Mouse (Mus musculus) limb, embryonic 10.5 days (tissue): Measurements from ENCODE around the gene Pard3. TPM values are rescaled to one million over a fixed set of nuclear protein-coding genes. Genes with fewer than 3 reads are reported as not detected.

Experiments
- DNase-seq: peaks from one replicate; pipeline ENCODE4 v3.0.0-alpha.2; 2017; ENCODE audit warnings: low spot score
- H3K27ac ChIP-seq: fragments of 300-500 bp; sonication (generic); 2 replicates; pipeline ENCODE4 v1.5.1; 2016; ENCODE audit warnings: mild to moderate bottlenecking
- H3K27me3 ChIP-seq: fragments of 300-500 bp; sonication (generic); 2 replicates; pipeline ENCODE4 v1.6.1; 2016; ENCODE audit warnings: low read depth, mild to moderate bottlenecking; ENCODE audit not compliant: poor library complexity, severe bottlenecking
- H3K36me3 ChIP-seq: fragments of 300-500 bp; sonication (generic); 2 replicates; pipeline ENCODE4 v1.6.1; 2016; ENCODE audit warnings: mild to moderate bottlenecking, moderate library complexity
- H3K4me1 ChIP-seq: fragments of 300-500 bp; sonication (generic); 2 replicates; pipeline ENCODE4 v1.6.1; 2016
- H3K4me3 ChIP-seq: fragments of 300-500 bp; sonication (generic); 2 replicates; pipeline ENCODE4 v1.5.1; 2016; ENCODE audit warnings: mild to moderate bottlenecking, moderate library complexity
- H3K9me3 ChIP-seq: fragments of 300-500 bp; sonication (generic); replicated peaks from 2 replicates; pipeline ENCODE4 v1.6.1; 2016; ENCODE audit warnings: mild to moderate bottlenecking
- WGBS: fragments of 180-500 bp; shearing (Covaris S2); methylation state at CpG from one replicate; pipeline ENCODE4 v1.1.7; 2016; 5-methylcytosine and 5-hydroxymethylcytosine counted together
- polyA plus RNA-seq: library from polyadenylated mRNA; unstranded; fragments of >200 nt; fragmentation: Nextera tagmentation; extraction: Ambion mirVana; gene quantifications from 2 replicates; pipeline ENCODE4 v1.2.1, GENCODE M21; 2016

Gene Pard3
- polyA plus RNA-seq, 1 experiment from 2014 or later = 34.8 TPM

DNA sequence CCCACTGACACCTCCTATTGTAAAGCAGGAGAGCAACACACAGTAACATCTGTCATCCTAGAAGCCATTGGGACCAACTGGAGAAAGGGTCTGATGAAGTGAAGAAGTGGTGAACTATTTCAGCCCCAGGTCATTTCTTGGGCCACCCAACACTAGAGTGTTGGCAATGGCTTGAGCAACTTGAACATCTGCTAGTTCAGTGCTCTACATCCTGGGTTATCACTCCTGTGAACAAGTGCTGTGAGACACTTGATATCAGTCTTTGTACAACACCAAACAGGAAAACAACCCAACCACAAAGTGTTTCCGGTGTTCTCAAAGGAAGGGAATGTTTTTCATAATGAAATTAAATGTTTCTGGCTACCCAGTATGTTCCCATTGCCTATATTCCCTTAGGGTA lies 438.1 kb downstream of the Pard3 start:
- Histone ChIP-seq H3K9me3 (no peaks in the 10 kb centered on the region), H3K27ac (no peak overlapping the region), H3K4me1 (0 out of 2 replicates have a peak, but pooled peaks cover 3% of the 10 kb centered on the region), H3K27me3 (no peaks in the 10 kb centered on the region), H3K36me3 (no peaks in the 10 kb centered on the region), H3K4me3 (no peak overlapping the region)
- DNase-seq = no peak
- WGBS = 95% methylated on average over 1 of the region's 1 CpGs

DNA sequence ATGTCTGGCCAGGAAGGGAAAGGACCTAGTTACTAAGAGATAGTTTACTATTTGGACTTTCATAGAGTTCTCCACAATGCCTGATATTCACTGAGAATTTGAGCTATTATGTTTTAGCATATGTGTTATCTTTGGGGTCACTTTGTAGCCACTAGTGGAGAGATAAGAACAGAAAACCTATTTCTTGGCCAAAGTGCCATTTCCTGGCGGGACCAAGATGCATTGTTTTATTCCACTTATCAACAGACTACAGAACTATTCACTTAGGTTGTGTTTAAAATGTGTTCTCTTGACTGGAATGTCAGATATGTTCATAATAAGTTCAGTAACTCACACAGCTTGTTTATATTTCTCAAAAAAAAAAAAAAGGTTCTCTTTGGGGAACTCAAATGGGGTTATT lies 441.6 kb downstream of the Pard3 start:
- no peaks in the 10 kb centered on the region for H3K9me3 ChIP-seq
- H3K36me3 ChIP-seq = no peaks in the 10 kb centered on the region
- no peak overlapping the region for H3K27ac ChIP-seq
- DNase-seq = no peak
- no peaks in the 10 kb centered on the region for H3K4me1 ChIP-seq
- 96% methylated on average over 1 of the region's 1 CpGs for WGBS
- no peak overlapping the region for H3K4me3 ChIP-seq
- no peaks in the 10 kb centered on the region for H3K27me3 ChIP-seq

DNA sequence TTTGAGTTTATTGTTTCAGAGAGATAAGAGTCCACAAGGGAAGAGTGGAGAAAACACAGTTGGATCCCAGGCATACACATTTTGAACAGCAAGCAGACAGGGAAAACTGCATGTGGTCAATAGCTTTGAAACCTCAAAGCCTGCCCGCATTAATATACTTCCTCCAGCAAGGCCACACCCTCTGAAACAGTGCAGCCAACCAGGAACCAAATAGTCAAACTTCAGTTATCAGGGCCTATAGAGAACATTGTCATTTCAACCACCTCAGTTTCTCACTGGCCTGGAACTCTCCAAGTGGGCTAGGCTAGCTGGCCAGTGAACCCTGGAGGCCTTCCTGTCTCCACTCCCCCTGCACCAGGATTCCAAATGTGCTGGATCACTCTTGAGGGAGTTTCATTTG lies 442.6 kb downstream of the Pard3 start:
- DNase-seq = no peak
- WGBS = 97% methylated on average over 1 of the region's 1 CpGs
- no peak overlapping the region for H3K4me3 ChIP-seq

DNA sequence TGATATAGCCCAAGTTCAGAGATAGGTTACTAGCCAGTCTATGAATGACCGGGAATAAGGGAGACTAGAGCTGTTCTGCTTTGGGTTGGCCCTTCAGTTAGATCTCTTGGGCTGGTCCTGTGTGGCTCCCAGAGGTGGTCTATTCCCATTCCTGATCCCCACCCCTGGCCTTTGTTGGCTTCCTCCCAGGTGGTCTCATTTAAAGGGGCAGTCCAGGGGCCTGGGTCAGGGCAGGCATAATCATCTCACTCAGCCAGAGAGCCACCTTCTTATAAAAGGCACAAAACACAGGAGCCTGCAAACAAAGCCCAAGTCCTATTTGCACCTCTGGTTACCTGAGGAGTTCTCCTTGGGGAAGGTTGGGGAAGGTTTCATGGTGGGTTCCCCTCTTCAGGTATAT lies 447.6 kb downstream of the Pard3 start:
- H3K27me3 ChIP-seq = no peaks in the 10 kb centered on the region
- H3K4me3 ChIP-seq = no peak overlapping the region
- H3K27ac ChIP-seq = no peak overlapping the region

More for the DNA sequence above, 442.6 kb downstream of the Pard3 start:
- Histone ChIP-seq H3K27me3 (no peaks in the 10 kb centered on the region), H3K4me1 (peaks cover 5% of the 10 kb centered on the region), H3K36me3 (no peaks in the 10 kb centered on the region), H3K9me3 (no peaks in the 10 kb centered on the region), H3K27ac (no peak overlapping the region)

DNA sequence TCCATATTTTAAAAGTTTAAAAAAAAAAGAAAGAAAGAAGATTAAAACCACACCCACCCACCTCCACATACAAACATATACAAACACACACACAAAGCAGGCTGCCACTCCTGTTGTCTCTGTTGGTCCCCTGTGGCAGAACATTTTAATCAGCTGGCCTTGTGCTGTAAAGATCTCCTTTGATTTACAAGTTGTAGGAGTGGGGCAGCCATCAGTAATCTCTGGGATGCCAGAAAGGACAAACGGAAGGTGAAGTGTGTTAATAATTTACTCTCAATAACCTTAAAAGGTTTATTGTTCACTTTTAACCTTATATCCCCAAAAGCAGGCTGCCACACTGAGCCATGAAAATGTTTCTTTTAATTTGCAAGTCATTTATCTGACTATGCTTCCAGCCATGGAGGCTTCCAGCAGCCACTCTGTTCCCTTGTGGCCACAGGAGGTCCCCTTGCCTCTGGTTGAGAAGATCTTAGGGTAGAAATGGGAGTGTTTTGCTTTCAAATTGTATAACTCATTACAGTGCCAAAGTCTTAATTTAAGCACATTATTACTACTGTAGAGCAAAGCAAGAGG lies 448.4 kb downstream of the Pard3 start:
- no peaks in the 10 kb centered on the region for H3K27me3 ChIP-seq
- DNase-seq = no peak
- peaks cover 35% of the 10 kb centered on the region for H3K4me1 ChIP-seq
- H3K9me3 ChIP-seq = no peaks in the 10 kb centered on the region
- H3K4me3 ChIP-seq = no peak overlapping the region
- no peak overlapping the region for H3K27ac ChIP-seq
- 24% methylated on average over 1 of the region's 1 CpGs for WGBS
- no peaks in the 10 kb centered on the region for H3K36me3 ChIP-seq

More for the DNA sequence above, 447.6 kb downstream of the Pard3 start:
- H3K36me3 ChIP-seq = no peaks in the 10 kb centered on the region
- peaks cover 34% of the 10 kb centered on the region for H3K4me1 ChIP-seq
- WGBS = 85% methylated on average over 1 of the region's 1 CpGs
- no peak for DNase-seq
- H3K9me3 ChIP-seq = no peaks in the 10 kb centered on the region

DNA sequence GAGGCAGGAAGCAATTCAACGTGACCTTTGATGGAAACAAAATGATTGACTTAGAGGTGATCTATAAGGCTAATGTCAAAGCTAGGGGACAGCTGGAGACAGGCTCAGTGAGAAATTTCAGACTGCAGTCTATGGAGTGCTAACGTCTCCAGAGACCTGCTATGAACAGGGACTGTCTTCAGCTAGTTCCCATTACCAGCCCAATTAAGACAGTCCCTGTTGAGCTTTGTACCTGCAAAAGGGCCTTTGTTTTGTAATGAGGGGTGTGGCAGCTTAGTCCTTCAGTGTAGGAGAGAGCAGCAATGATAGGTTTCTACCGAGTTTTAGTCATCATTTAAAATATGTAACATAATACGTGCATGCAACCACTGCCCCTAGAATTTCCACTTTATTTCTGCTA lies 448.9 kb downstream of the Pard3 start:
- WGBS = 59% methylated on average over 4 of the region's 4 CpGs
- Histone ChIP-seq H3K9me3 (no peaks in the 10 kb centered on the region), H3K27me3 (no peaks in the 10 kb centered on the region), H3K4me3 (no peak overlapping the region), H3K36me3 (no peaks in the 10 kb centered on the region), H3K4me1 (peaks cover 35% of the 10 kb centered on the region), H3K27ac (no peak overlapping the region)
- no peak for DNase-seq

DNA sequence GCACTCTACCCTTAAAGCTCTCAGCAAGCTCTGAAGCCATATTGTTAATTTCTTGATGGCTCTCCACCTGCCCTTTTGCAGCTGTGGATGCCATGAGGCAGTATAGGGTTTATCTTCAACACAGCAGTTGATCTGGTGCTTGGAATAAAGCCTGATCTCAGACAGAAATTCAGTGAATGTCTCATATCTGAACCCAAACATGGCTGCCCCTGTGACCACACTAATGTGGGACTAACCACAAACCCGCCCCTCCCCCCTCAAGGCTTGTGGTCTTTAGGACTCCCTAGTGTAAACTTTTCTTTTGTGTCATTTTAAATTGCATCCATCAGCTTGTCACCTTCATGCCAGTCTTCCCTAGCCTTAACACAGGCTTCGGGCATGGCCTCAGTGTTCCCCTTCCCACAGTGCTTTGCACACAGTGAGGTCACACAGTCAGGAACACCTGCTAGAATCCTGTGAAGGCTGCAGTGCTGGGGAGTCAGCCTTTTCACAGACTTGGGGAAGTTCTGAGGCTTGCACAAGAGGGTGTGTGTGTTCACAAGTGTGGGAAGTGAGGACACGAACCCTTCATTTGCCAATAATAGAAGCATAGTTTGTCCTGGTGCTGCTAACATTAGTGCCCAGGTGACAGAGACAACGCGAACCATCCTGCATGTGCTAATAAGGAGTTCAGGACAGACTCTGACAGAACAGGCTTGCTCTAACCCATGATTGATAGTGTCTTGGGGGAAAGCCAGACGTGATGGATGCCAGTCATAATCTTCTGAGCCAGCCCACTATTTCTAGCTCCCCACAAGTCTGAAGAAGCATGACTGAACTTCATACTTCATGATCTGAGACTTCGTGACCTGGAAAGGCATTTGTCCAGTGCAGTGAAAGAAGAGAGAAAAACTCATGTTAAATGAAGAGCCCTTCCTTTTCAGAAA lies 451.4 kb downstream of the Pard3 start:
- WGBS = 81% methylated on average over 7 of the region's 7 CpGs
- DNase-seq = no peak
- H3K4me3 ChIP-seq = no peak overlapping the region
- H3K36me3 ChIP-seq = no peaks in the 10 kb centered on the region
- H3K27me3 ChIP-seq = no peaks in the 10 kb centered on the region
- H3K27ac ChIP-seq = no peak overlapping the region
- H3K4me1 ChIP-seq = peaks cover 48% of the 10 kb centered on the region
- no peaks in the 10 kb centered on the region for H3K9me3 ChIP-seq

DNA sequence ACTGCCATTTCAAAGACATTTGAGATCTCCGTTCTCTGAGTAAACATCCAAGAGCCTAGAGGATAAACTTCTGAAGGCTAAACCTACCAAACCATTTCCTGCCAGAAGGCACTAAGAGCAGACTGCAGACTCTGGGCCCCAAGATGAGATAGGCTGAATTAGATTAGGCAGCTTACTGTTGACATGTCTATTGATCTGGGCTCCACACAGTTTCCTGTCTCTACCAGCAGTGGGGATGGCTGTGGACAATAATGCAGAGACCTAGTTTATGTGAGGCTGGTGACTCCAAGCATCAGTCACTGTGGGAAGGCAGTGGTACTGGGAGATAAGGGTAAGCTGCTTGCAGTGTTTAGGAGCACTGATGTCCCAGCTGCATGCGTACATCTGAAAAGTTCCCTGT lies 452.4 kb downstream of the Pard3 start:
- Histone ChIP-seq H3K9me3 (no peaks in the 10 kb centered on the region), H3K4me1 (peaks cover 46% of the 10 kb centered on the region), H3K36me3 (no peaks in the 10 kb centered on the region), H3K27ac (no peak overlapping the region), H3K27me3 (no peaks in the 10 kb centered on the region), H3K4me3 (no peak overlapping the region)
- no peak for DNase-seq
- 52% methylated on average over 2 of the region's 2 CpGs for WGBS

DNA sequence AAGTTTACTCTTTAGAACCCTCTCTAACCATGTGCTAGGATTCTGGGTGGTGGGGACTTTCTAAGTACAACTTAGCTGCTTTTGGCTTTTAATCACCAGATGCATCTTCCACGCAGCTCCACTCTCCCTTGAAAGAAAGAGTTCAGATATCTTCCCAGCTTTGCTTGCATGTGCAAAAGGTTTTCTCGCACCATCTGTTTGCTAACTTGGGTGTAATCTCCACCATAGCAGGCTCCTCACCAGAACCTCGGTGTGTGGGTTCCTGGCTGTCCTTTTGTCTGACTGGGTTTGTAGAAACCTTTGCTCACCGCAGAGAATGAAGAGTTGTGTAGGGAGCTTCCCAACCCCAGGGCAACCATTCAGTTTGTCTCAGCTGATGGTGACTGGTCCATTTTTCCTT lies 462.0 kb downstream of the Pard3 start:
- WGBS = 87% methylated on average over 4 of the region's 4 CpGs
- no peak overlapping the region for H3K4me3 ChIP-seq
- H3K4me1 ChIP-seq = no peaks in the 10 kb centered on the region
- no peaks in the 10 kb centered on the region for H3K9me3 ChIP-seq
- no peak overlapping the region for H3K27ac ChIP-seq
- no peak for DNase-seq
- H3K27me3 ChIP-seq = no peaks in the 10 kb centered on the region
- no peaks in the 10 kb centered on the region for H3K36me3 ChIP-seq

DNA sequence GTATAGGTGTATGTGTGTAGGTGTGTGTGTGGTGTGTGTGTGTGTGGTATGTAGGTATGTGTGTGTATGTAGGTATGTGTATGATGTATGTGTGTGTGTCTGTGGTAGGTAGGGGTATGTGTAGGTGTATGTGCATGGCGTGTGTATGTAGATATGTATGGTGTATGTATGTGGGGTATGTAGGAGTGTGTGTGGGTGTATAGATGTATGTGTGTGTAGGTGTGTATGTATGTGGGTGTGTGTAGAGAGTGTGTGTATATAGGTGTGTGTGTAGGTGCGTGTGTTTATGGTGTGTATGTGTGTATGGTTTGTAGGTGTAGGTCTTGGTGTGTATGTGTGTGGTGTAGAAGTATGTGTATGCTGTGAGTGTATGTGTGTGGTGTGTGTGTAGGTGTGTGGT lies 464.6 kb downstream of the Pard3 start:
- H3K27ac ChIP-seq = no peak overlapping the region
- no peaks in the 10 kb centered on the region for H3K36me3 ChIP-seq
- no peaks in the 10 kb centered on the region for H3K4me1 ChIP-seq
- no peak for DNase-seq
- no peaks in the 10 kb centered on the region for H3K9me3 ChIP-seq
- 95% methylated on average over 2 of the region's 2 CpGs for WGBS
- H3K4me3 ChIP-seq = no peak overlapping the region
- H3K27me3 ChIP-seq = no peaks in the 10 kb centered on the region

DNA sequence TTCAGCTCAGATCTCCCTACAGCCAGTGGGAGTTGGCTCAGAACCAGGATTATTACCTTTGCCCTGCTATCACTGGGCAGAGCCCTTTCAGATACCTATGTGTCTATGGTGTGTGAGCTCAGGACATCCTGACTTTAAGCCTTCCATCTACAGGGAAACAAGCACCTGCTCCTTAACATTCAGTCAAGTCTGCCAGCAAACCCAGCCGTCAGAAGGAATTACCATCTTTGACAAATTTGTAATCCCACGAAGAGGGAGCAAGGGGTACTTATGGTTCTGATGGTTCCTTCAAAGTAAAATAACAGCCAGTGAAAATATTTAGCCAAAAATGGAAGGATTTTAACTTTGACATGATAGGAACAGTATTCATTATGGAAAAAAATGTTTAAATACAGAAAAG lies 466.1 kb downstream of the Pard3 start:
- DNase-seq = no peak
- no peaks in the 10 kb centered on the region for H3K27me3 ChIP-seq
- no peak overlapping the region for H3K27ac ChIP-seq
- no peaks in the 10 kb centered on the region for H3K9me3 ChIP-seq
- no peaks in the 10 kb centered on the region for H3K36me3 ChIP-seq
- 95% methylated on average over 2 of the region's 2 CpGs for WGBS
- no peaks in the 10 kb centered on the region for H3K4me1 ChIP-seq
- no peak overlapping the region for H3K4me3 ChIP-seq

DNA sequence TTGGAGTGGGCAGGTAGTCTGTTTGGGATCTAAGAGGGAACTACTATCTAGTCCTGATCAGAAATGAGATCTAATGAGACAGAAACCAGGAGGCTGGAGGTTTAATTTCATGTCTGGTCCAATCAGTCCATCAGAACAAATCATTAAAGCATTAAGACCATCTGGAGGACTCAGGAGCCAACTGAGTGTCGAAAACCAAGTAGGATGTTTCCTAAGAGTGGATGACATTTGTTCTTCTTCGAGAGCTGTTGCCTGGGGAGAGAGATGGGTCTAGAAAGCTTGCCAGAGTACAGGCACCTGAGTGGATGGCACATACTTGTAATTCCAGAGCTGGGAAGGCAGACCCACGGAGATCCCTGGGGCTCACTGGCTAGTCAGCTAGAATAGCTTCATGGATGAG lies 468.2 kb downstream of the Pard3 start:
- no peaks in the 10 kb centered on the region for H3K9me3 ChIP-seq
- WGBS = 85% methylated on average over 3 of the region's 3 CpGs
- H3K36me3 ChIP-seq = no peaks in the 10 kb centered on the region
- no peaks in the 10 kb centered on the region for H3K27me3 ChIP-seq
- no peak overlapping the region for H3K27ac ChIP-seq
- H3K4me1 ChIP-seq = no peaks in the 10 kb centered on the region
- H3K4me3 ChIP-seq = no peak overlapping the region
- DNase-seq = no peak

DNA sequence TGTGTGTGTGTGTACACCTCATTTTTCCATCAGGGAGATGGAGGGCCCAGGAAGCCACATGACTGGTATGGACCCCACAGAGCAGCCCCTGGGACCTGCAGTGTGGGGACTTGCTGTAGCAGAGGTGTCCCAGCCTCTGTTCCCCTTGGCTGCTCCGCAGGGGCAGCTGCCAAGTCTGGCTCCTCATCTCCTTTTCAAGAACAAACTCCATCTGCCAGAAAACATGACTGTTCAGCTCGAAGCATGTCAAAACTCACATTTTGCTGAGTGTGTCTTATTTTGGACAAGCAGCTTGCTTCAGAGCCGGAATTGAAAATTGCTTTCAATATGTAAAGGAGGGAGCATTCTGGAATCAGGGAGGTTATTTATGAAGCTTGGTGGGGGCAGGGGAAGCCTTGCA lies 471.1 kb downstream of the Pard3 start:
- WGBS = 85% methylated on average over 3 of the region's 3 CpGs
- no peaks in the 10 kb centered on the region for H3K4me1 ChIP-seq
- no peak overlapping the region for H3K4me3 ChIP-seq
- no peaks in the 10 kb centered on the region for H3K36me3 ChIP-seq
- no peak for DNase-seq
- no peaks in the 10 kb centered on the region for H3K9me3 ChIP-seq
- H3K27me3 ChIP-seq = no peaks in the 10 kb centered on the region
- H3K27ac ChIP-seq = no peak overlapping the region
